Mouse (Mus musculus) heart, postnatal 0 days (tissue): ENCODE data around the gene Tbc1d23. TPM values are rescaled to one million over a fixed set of nuclear protein-coding genes. Genes with fewer than 3 reads are reported as not detected.

Experiments used
- ATAC-seq: fragments of 200-750 bp; cut with Nextera tagmentation; 2 replicates; pipeline ENCODE4 v1.8.0; 2017; ENCODE audit warnings: low read depth, moderate number of reproducible peaks, moderate library complexity; ENCODE audit not compliant: insufficient read depth
- DNase-seq: peaks from one replicate; pipeline ENCODE4 v3.0.0-alpha.2; 2016; ENCODE audit warnings: low spot score
- H3K27ac ChIP-seq: fragments of 300-500 bp; sonication (generic); 2 replicates; pipeline ENCODE4 v1.5.1; 2014; ENCODE audit warnings: low read depth, mild to moderate bottlenecking
- H3K27me3 ChIP-seq: fragments of 300-500 bp; sonication (generic); 2 replicates; pipeline ENCODE4 v1.6.1; 2014; ENCODE audit warnings: low read length, mixed read lengths; ENCODE audit not compliant: control insufficient read depth, insufficient read depth
- H3K36me3 ChIP-seq: fragments of 300-500 bp; sonication (generic); replicated peaks from 2 replicates; pipeline ENCODE4 v1.6.1; 2014; ENCODE audit warnings: low read length, mixed read lengths; ENCODE audit not compliant: control insufficient read depth, insufficient read depth
- H3K4me1 ChIP-seq: fragments of 300-500 bp; sonication (generic); 2 replicates; pipeline ENCODE4 v1.6.1; 2014; ENCODE audit warnings: antibody characterized with exemption; ENCODE audit not compliant: control insufficient read depth, insufficient read depth
- H3K4me2 ChIP-seq: fragments of 300-500 bp; sonication (generic); 2 replicates; pipeline ENCODE4 v1.6.1; 2014; ENCODE audit warnings: low read depth, mild to moderate bottlenecking, low read length, moderate library complexity
- H3K4me3 ChIP-seq: fragments of 300-500 bp; sonication (generic); 2 replicates; pipeline ENCODE4 v1.5.1; 2014; ENCODE audit warnings: low read depth, low read length
- H3K9ac ChIP-seq: fragments of 300-500 bp; sonication (generic); replicated peaks from 2 replicates; pipeline ENCODE4 v1.6.1; 2014; ENCODE audit warnings: low read depth, low read length, mixed read lengths
- H3K9me3 ChIP-seq: fragments of 300-500 bp; sonication (generic); replicated peaks from 2 replicates; pipeline ENCODE4 v1.6.1; 2016; ENCODE audit warnings: low read length; ENCODE audit not compliant: control insufficient read depth
- CTCF ChIP-seq: IDR thresholded peaks from 2 replicates; pipeline ENCODE4 v1.5.1; 2016; ENCODE audit warnings: antibody characterized with exemption, control low read depth, low read depth
- EP300 ChIP-seq: IDR thresholded peaks from 2 replicates; pipeline ENCODE4 v1.6.1; 2016; ENCODE audit warnings: antibody characterized with exemption, low read depth
- WGBS: fragments of 180-500 bp; shearing (Covaris S2); extraction: QIAGEN DNeasy Blood & Tissue Kit; methylation state at CpG from one replicate; pipeline ENCODE4 v1.1.7; 2014; 5-methylcytosine and 5-hydroxymethylcytosine counted together
- polyA plus RNA-seq: library from polyadenylated mRNA; unstranded; fragments of >200 nt; fragmentation: Nextera tagmentation; extraction: Ambion mirVana; gene quantifications from 2 replicates; pipeline ENCODE4 v1.2.1, GENCODE M21; 2015
- total RNA-seq: library from RNA; depleted of rRNA; stranded (reverse); fragments of >200 nt; gene quantifications from 2 replicates; pipeline ENCODE4 v1.2.3, GENCODE M21; 2014; ENCODE audit warnings: low replicate concordance; rRNA removed

The Tbc1d23 gene
- total and polyA plus RNA-seq, 2 experiments from 2014 or later = 13.4 to 19.3 TPM

DNA sequence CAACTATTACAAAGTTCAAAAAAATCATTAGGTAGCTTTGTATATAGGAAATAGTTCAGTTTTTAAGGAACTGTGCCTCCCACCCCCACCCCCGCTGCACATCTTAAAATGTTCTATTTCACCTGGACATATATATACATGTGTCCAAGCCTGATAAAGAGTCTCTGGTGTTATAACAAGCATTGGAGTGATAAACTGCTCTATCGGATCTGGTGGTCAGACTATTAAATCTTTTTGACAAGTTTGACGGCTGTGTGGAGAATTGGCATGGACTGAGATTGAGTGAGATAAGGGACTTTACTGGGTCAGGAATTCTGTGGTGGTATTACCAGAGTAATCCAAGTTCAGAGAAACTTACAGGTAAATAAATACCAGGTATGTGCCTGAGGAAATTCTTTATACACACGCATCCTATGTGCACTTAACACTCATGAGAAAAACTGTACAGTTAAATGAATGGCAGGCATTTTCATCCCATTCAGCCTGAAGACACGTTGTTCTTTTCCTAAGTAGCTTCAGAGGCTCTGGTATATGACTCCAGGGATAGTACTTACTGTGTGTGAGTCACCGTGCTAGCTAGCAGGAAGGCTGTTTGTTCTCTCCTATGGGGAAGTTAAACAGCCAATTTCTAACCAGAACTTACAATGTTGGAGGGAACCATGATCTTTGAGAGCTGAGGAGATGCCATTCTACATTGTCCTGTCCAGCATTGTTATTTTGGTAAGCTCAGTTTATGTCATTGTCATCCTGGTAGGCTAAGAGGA is 108.4 kb downstream of the Tbc1d23 start:
- Histone ChIP-seq H3K4me1 (peaks cover 25% of the 10 kb centered on the region), H3K4me2 (peak overlapping the region; percentile 81), H3K9ac (peak overlapping the region; percentile 97), H3K4me3 (peak overlapping the region; percentile 95), H3K9me3 (no peaks in the 10 kb centered on the region), H3K36me3 (no peaks in the 10 kb centered on the region), H3K27me3 (no peaks in the 10 kb centered on the region), H3K27ac (peak overlapping the region; percentile 25)
- ATAC-seq (no peak), DNase-seq (no peak)
- 27% methylated on average over 6 of the region's 6 CpGs for WGBS
- TF ChIP-seq EP300 = no peak
- TF ChIP-seq CTCF = no peak

DNA sequence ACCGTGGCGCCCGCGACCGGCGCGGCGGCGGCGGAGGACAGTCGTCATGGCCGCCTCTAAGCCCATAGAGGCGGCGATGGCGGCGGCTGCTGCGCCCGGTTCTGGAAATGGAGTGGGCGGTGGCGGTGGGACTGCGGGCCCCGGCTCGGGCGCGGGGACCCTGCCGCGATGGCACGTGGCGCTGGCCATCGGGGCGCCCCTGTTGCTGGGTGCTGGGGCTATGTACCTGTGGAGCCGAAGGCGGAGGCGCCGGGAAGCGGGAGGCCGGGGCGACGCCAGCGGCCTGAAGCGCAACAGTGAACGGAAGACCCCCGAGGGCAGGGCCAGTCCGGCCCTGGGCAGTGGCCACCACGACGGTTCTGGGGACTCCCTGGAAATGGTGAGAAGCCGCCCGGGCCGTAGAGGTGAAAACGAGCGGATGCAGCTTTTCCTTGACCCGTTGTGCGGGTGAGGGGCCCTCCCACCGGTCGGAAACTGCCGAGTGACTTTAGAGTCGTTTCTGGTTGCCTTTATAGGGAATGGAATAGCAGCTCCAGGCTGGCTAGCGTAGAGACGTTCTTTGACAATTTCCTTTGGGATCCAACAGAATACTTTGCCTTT is 109.4 kb downstream of the Tbc1d23 start:
- H3K36me3 ChIP-seq = no peaks in the 10 kb centered on the region
- H3K4me1 ChIP-seq = peaks cover 18% of the 10 kb centered on the region
- H3K4me2 ChIP-seq = peak overlapping the region; percentile 81
- H3K27ac ChIP-seq = peak overlapping the region; percentile 96
- peak overlapping the region; percentile 97 for H3K9ac ChIP-seq
- no peaks in the 10 kb centered on the region for H3K27me3 ChIP-seq
- TF ChIP-seq CTCF = no peak
- TF ChIP-seq EP300 = 0 out of 2 replicates have a peak, but pooled peaks have one; percentile 42
- peak overlapping the region; percentile 95 for H3K4me3 ChIP-seq
- ATAC-seq = peak; percentile 4
- no peak for DNase-seq
- WGBS = under 1% methylated on average over 59 of the region's 59 CpGs
- H3K9me3 ChIP-seq = no peaks in the 10 kb centered on the region

DNA sequence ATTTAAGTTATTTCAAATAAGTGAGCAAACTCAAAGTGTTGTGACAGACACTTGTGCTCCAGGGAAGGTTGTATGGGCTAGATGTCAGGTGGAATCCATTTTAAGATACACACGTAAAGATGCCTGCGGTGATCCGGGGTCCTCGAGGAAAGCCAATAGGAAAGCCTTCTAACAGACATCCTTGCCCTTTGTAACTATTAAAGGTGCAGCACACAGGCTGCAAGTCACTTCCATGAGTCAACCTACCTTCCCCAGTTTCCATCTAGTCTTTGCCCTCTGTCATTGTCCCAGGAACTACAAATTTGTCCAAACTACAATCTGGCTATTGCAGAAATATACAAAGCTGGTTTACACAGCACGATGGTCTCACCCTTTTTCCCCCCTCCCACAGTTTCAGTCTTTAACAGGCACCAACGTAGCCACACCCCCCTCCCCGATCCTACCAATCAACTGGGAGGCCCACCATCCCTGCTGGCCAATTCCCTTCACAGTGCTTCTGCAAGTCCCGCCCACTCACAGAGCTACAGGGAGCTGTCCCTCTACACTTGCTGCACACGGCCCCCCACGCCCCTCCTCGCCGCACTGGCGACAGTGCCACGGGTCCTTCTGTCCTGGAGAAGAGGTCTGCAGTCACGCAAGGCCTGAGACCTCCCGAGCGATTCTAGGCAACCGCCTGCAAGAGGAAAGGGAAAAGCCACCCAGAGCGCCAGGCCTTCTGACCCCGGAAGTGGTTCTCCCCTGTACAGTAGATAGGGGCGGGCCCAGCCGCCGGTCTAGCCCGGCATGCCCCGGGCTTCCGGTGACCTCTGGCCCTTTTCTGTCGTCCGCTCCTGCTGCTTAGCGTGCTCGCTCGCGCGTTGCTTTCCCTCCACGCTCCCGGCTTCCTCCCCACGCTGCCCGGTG is 110.1 kb downstream of the Tbc1d23 start, which contains the start of gene Tomm70a:
Tomm70a (plus strand) TSS at position 791 of the 903 bp plus-strand sequence.
- DNase-seq = peak; percentile 98
- peak within 1 kb of the TSS; percentile 81 for H3K4me2 ChIP-seq
- peak; percentile 78; the same call in 1 of the 2 replicates for TF ChIP-seq EP300
- no peak for TF ChIP-seq CTCF

More for the DNA sequence above, 110.1 kb downstream of the Tbc1d23 start, which contains the start of gene Tomm70a:
- Histone ChIP-seq H3K36me3 (no peaks in the 10 kb centered on the region), H3K9me3 (no peaks in the 10 kb centered on the region), H3K4me3 (peak within 1 kb of the TSS; percentile 95), H3K4me1 (peaks cover 18% of the 10 kb centered on the region), H3K9ac (peak within 1 kb of the TSS; percentile 97), H3K27me3 (no peaks in the 10 kb centered on the region), H3K27ac (peak within 1 kb of the TSS; percentile 96)
- ATAC-seq = peak; percentile 98
- under 1% methylated on average over 36 of the region's 37 CpGs for WGBS

Other genes starting within 250 kb of the Tbc1d23 start
- gene Tmem45a2, start 160.1 kb downstream of the Tbc1d23 start, total RNA-seq = not detected in 2 replicates
- 0.29 and 0.30 TPM in 2 replicates for gene Tmem45a2, start 160.1 kb downstream of the Tbc1d23 start, polyA plus RNA-seq
- 53.5 and 56.8 TPM in 2 replicates for gene Tomm70a, start 109.8 kb downstream of the Tbc1d23 start, total RNA-seq
- 29.7 and 35.7 TPM in 2 replicates for gene Tomm70a, start 109.8 kb downstream of the Tbc1d23 start, polyA plus RNA-seq
- 21.1 and 40.3 TPM in 2 replicates for gene Nit2, start 64.2 kb downstream of the Tbc1d23 start, total RNA-seq
- 54.1 and 54.8 TPM in 2 replicates for gene Nit2, start 64.2 kb downstream of the Tbc1d23 start, polyA plus RNA-seq
- not detected in 2 replicates for gene Tmem30c, start 61.4 kb upstream of the Tbc1d23 start, total RNA-seq
- 0.04 TPM in 1 of 2 replicates, not detected in the other for gene Tmem30c, start 61.4 kb upstream of the Tbc1d23 start, polyA plus RNA-seq
- 14.1 and 18.2 TPM in 2 replicates for gene Filip1l, start 121.6 kb upstream of the Tbc1d23 start, total RNA-seq
- gene Filip1l, start 121.6 kb upstream of the Tbc1d23 start, polyA plus RNA-seq = 23.8 and 26.0 TPM in 2 replicates